Mouse (Mus musculus): ENCODE results near the gene Neurl1b.

Gene Neurl1b

GRCm38 (mm10) chr17:26494642-26495468 lies 80.2 kb downstream of the Neurl1b start:
- no peak for DNase-seq (ENCODE audit: low spot score)
